Mouse (Mus musculus) lung, adult 2 months (tissue): ENCODE measurements at regions not wholly inside any gene's neighbourhood (a gene's known extent, or its start where the extent isn't known, plus 50 kb on each side); places are given as distances from the start of the nearest gene placed in this dataset.

Experiments
- CTCF ChIP-seq: fragments of 200-500 bp; IDR thresholded peaks from 2 replicates; pipeline ENCODE4 v1.5.1; 2011; ENCODE audit warnings: mild to moderate bottlenecking, low read length, control low read depth; ENCODE audit not compliant: insufficient read depth
- POLR2A ChIP-seq: fragments of 200-500 bp; IDR thresholded peaks from 2 replicates; pipeline ENCODE4 v1.6.1; 2011; ENCODE audit warnings: low read depth, mild to moderate bottlenecking, control low read depth, low read length, borderline replicate concordance; ENCODE audit errors: extremely low read depth

GRCm38 (mm10) chr7:37364221-37364620, 409.2 kb downstream of the Zfp536 start:
- TF ChIP-seq POLR2A: no peak
- TF ChIP-seq CTCF: no peak
